Mouse (Mus musculus) kidney, adult 2 months (tissue): ENCODE results near the gene Hist1h3g.

Source experiments
- CTCF ChIP-seq: fragments of 200-500 bp; conservative IDR thresholded peaks from 2 replicates; pipeline ENCODE4 v1.5.1; 2011; ENCODE audit warnings: low read depth, mild to moderate bottlenecking, control low read depth, low read length, moderate library complexity, mixed read lengths; ENCODE audit not compliant: insufficient read depth, insufficient read length
- POLR2A ChIP-seq: fragments of 200-500 bp; IDR thresholded peaks from one replicate; pipeline ENCODE4 v1.6.1; 2011; ENCODE audit warnings: low read depth, low read length, control low read depth

DNA sequence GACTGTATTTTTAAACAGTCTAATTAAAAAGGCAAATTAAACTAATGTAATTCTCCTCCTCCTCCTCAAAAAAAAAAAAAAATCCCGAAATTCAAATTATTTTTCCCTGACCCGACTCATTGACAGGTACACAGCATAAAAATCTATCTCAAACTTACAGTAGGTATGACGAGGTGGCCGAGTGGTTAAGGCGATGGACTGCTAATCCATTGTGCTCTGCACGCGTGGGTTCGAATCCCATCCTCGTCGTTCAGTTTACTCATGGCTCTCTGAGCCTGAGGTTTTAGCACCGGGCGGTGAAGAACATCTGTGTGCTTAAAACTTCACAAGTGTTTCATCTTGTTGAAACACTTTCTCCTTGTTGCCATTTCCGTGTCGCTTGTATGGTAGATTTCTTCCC, 13.5 kb upstream of the Hist1h3g start:
- TF ChIP-seq CTCF, result no peak; the same call in 1 of the 2 replicates
- TF ChIP-seq POLR2A, result no peak
